Mouse (Mus musculus) embryonic fibroblast, embryonic 13.5 days (primary cell): Measurements from ENCODE around the gene Gab1. TPM values are rescaled to one million over a fixed set of nuclear protein-coding genes. Genes with fewer than 3 reads are reported as not detected.

Experiments used
- H3K27ac ChIP-seq: 2 replicates; pipeline ENCODE4 v1.5.1; 2012; ENCODE audit warnings: low read length, control low read depth, inconsistent platforms; ENCODE audit not compliant: insufficient read depth
- H3K4me1 ChIP-seq: 2 replicates; pipeline ENCODE4 v1.6.1; 2011; ENCODE audit warnings: low read length; ENCODE audit not compliant: control insufficient read depth, insufficient read depth
- H3K4me3 ChIP-seq: 2 replicates; pipeline ENCODE4 v1.5.1; 2011; ENCODE audit warnings: mild to moderate bottlenecking, control low read depth, low read length; ENCODE audit not compliant: insufficient read depth
- CTCF ChIP-seq: IDR thresholded peaks from 2 replicates; pipeline ENCODE4 v1.5.1; 2011; ENCODE audit warnings: mild to moderate bottlenecking, control low read depth, low read length, moderate library complexity, borderline replicate concordance; ENCODE audit not compliant: insufficient read depth
- POLR2A ChIP-seq: IDR thresholded peaks from 2 replicates; pipeline ENCODE4 v1.6.1; 2011; ENCODE audit warnings: low read depth, mild to moderate bottlenecking, control low read depth, low read length, moderate library complexity
- polyA plus RNA-seq: library from polyadenylated mRNA; stranded (reverse); fragments of >200 nt; gene quantifications from 2 replicates; pipeline ENCODE4 v1.2.4, GENCODE M21; 2011; ENCODE audit warnings: low read depth; ENCODE audit not compliant: missing spikeins, insufficient read length

Gab1 gene
- polyA plus RNA-seq, 1 experiment: 25.4 TPM

DNA sequence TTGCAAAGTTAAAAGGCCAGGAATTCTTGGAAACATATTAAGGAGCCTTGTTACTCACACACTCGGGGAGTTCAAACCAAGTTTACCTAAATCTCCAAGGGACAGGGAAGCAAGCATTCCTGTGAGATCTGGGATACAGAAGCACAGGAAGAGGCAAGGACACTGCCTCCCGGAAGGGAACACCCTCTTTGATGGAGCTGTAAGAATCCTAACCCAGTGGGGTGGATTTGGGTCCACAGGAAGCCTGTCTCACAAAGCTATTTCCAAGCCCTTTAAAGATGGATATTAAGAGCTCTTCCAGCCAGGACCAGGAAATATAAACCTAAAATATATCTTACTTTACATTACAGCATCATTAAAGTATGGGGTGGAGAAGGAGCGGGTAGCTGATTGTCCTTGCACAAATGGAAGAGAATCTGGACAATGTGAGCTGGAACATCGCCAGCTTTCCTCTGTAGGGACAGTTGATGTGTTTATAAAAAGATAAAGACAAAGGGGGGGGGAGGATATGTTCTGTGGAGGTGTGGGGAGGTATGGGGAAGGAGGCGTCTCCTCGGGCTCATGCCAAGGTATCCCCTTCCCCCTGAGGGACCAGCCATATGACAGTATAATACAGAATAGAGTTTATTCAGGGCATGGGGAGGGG is 28.1 kb upstream of the Gab1 start:
- TF ChIP-seq POLR2A: no peak
- TF ChIP-seq CTCF: no peak
- no peak overlapping the region for H3K4me3 ChIP-seq
- no peak overlapping the region for H3K27ac ChIP-seq
- H3K4me1 ChIP-seq: peaks cover 11% of the 10 kb centered on the region

DNA sequence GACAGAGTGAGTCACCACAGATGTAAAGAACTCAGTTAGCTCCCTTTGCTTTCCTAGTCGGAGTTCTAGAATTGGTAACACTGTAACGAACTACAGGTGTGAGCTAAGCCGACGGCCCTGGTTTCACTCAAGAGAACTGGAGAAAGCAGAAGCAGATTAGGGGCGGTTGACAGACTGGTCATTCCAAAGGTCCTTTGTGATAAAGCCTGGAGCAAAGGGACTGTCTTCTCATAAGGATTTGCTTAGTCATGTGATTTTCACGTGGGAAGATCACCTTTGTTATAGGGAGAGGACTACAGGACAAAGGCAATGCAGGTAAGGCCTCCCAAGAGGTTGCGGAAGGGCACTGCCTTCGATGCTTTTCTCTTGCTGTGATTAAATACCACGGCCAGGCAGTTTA is 22.0 kb upstream of the Gab1 start:
- TF ChIP-seq CTCF: no peak
- no peak for TF ChIP-seq POLR2A
- Histone ChIP-seq H3K4me3 (no peak overlapping the region), H3K27ac (no peak overlapping the region), H3K4me1 (peaks cover 6% of the 10 kb centered on the region; the same call in 1 of the 2 replicates)

DNA sequence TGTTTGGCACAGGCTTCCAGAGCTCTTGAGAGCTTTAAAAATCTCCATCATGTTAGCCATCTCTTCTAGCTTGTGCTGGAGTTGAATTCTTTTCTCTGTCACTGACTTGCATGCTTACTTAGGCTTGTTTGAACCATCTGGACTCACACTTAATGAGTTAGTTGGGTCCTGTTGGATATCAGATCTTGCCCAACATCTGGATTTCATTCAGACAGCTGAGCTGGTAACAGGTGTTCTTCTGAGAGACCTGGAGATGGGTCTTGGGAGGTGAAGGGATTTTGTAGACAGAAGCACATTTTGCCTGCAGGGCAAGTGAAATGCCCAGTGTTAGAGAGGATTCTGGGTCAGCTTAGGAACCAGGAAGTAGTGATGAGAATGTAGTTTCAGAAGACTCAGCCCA is 19.0 kb upstream of the Gab1 start:
- TF ChIP-seq POLR2A: no peak
- TF ChIP-seq CTCF: no peak
- Histone ChIP-seq H3K4me3 (no peak overlapping the region), H3K27ac (no peak overlapping the region), H3K4me1 (peaks cover 12% of the 10 kb centered on the region; the same call in 1 of the 2 replicates)

DNA sequence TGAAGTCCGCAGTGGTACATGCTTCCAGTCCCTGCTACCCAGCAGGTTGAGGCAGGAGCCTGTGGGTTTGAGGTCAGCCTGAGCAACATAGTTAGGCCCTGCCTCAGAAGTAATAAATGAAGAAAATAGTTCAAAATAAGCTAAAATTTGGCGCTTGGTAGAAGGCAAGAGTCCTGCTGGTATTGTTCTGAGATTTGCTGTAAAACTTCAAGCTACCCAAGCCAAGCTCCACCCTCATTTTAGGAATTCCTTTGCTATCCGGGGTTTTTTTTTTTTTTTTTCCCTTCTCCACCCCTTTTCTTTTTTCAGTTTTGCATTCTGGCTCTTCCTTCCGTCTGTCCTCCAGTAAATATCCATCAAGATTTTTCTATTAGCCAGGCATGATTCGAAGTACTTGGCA is 15.7 kb upstream of the Gab1 start:
- Histone ChIP-seq H3K4me3 (no peak overlapping the region), H3K27ac (peak overlapping the region; percentile 2; the same call in 1 of the 2 replicates), H3K4me1 (peaks cover 6% of the 10 kb centered on the region; the same call in 1 of the 2 replicates)
- TF ChIP-seq POLR2A: no peak
- no peak for TF ChIP-seq CTCF

DNA sequence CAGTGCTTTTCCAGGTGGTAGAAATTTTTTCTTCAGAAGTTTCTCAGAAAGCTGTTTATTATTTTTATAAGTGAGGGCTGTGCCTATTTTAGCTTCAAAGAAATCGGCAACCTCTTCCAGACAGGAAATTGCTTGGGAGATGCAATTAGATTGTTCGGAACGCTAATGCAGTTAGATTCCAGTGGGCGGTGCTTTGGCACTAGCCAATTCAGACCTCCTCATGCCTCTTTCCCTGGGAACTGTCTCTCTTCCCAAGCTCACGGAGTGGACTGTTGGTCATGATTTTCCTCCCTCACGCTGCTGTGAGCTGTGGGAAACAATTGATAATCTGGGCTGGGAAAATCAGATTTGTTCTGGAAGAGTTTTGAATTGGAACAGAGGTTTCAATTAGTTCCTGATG is 15.1 kb upstream of the Gab1 start:
- peak overlapping the region; percentile 2; the same call in 1 of the 2 replicates for H3K27ac ChIP-seq
- TF ChIP-seq CTCF (no peak), POLR2A (no peak)
- H3K4me3 ChIP-seq: no peak overlapping the region
- H3K4me1 ChIP-seq: peaks cover 6% of the 10 kb centered on the region; the same call in 1 of the 2 replicates

DNA sequence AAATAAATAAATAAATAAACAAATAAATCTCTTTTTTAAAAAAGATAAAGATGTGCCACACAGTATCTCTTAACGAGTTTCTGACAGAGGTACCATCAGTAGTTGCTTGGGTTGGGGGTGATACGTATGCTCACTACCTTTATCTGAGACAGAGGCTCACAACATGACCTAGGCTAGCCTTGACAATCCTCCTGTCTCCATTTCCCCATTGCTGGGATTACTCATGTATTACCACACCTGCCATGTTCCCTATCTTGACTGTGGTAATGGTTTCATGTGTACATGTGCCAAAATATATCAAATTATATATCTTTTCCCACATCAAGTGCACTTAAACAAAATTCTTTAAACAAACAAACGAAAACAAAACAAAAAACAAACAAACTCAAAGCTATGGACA is 14.2 kb upstream of the Gab1 start:
- no peak overlapping the region for H3K4me3 ChIP-seq

DNA sequence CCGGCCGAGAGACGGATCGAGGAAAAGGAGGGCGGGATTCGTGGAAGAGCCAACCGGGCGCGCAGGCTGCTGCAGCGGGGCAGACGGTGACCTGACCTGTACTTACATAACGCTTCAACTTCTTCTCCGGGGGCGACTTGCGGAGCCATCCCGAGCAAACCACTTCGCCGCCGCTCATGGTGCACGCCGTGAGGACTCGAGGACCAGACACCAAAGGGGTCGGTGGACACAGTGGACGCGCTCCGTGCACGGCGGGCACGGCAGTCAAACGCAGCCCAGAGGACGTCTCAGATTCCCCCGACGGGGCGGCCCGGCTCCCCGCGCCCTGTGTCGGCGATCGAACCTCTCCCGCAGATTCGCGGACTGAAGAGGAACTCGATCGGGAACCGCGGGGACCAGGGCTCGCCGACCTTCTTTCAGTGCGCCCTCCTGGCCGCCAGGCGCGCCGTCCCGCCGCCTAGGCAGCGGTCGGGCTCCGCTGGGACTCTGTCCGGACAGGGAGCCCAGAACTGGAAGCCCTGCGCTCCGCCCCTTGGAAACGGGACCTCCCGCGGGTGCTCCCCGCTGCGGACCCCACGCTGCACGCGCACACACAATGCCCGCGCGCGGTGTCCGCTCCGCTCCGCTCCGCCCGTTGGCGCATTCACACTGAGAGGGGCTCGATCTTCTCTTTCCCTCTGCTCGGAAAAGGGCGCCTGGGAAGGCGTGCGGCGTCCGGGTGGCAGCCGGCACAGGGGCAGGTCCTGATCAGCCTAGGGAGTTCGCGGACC is 708 bp downstream of the Gab1 start:
- H3K4me1 ChIP-seq: peaks cover 3% of the 10 kb centered on the region; the same call in 1 of the 2 replicates
- TF ChIP-seq CTCF (peak; percentile 29; the same call in 1 of the 2 replicates), POLR2A (no peak; the same call in 1 of the 2 replicates)
- peak overlapping the region; percentile 97 for H3K27ac ChIP-seq
- H3K4me3 ChIP-seq: peak overlapping the region; percentile 76

More for the DNA sequence above, 14.2 kb upstream of the Gab1 start:
- H3K4me1 ChIP-seq: peaks cover 6% of the 10 kb centered on the region; the same call in 1 of the 2 replicates
- no peak for TF ChIP-seq POLR2A
- TF ChIP-seq CTCF: no peak
- H3K27ac ChIP-seq: no peak overlapping the region

DNA sequence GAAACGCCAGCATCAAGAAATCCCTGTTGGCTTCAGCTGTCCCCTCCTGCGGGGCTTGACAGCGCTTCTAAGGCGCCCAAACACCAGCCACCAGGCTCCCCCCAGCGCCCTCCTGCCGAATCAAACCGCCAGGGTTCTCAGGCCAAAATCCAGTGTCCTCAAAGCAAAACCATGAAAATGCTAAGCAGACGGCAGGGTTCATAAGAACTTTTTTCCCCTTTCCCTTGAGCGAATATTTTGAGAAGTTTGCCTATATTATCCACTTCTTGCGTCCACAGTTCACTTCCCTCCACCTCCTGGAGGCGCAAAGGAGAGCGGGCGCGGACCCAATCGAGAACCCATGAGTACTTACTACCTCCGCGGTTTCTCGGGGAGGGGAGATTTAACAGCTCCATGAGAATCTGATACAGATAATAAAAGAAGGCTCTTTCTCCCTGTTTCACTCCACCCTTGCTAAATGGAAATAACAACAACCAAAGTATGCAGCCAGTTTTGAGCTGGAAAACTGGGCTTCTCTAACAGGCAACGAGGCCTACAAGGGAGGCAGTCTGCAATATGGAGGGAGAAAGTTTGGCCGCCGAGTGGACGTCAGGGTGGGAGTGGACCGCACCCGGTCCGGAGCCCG is 1.4 kb downstream of the Gab1 start:
- TF ChIP-seq POLR2A (peak; percentile 3; the same call in 1 of the 2 replicates), CTCF (no peak)
- H3K27ac ChIP-seq: peak overlapping the region; percentile 97
- H3K4me1 ChIP-seq: peaks cover 3% of the 10 kb centered on the region; the same call in 1 of the 2 replicates
- H3K4me3 ChIP-seq: peak overlapping the region; percentile 76

DNA sequence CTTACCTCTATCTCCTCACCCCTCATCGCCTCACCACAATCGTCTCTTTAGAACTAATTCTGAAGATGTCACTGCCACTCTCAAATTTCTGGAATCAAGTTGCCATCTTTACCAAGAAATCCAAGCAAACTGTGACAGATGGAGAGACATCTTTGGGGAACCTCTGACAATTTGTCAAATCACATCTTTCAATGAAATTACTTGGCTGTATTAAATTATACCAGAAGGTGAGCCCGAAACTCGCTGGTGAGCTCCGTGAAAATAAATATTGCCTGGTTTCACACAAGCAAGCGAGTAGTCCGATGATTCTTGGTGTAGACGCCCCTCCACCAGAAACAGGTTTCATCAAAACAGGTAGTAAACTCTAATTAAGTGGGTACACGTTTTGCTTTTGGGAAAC is 2.2 kb downstream of the Gab1 start:
- H3K4me1 ChIP-seq: peaks cover 3% of the 10 kb centered on the region; the same call in 1 of the 2 replicates
- peak overlapping the region; percentile 76 for H3K4me3 ChIP-seq
- TF ChIP-seq CTCF: no peak
- no peak for TF ChIP-seq POLR2A
- peak overlapping the region; percentile 97 for H3K27ac ChIP-seq

DNA sequence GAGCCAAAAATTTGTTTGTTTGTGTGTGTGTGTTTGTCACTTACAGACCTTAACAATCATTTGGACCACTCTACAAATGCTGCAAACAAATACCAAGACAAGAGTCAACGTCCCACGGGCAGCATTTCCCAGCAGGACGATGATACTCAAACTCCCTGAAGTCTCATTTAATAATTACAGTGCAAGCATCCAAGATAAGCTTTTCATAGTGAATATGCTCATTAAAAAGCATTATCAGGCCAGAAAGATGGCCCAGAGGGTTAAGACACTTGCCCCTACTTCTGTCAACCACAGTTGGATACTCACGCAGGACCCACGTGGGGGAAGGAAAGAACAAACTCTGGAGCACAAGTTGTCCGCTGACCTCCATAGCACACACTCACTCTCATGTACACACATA is 4.8 kb downstream of the Gab1 start:
- Histone ChIP-seq H3K27ac (no peak overlapping the region), H3K4me3 (no peak overlapping the region), H3K4me1 (peaks cover 3% of the 10 kb centered on the region; the same call in 1 of the 2 replicates)
- TF ChIP-seq POLR2A: no peak
- no peak for TF ChIP-seq CTCF
